ENCODE assay signal across 8 mouse cellular contexts in genomic region chr5:135724536-135725322, GRCm38 (mm10). TPM values are rescaled to one million over a fixed set of nuclear protein-coding genes. Genes with fewer than 3 reads are reported as not detected.
A peak's percentile ranks its signal among the peaks of the same experiment; 100 is the strongest.
DNase-seq lines count a peak whose midpoint lies in the region; ATAC-seq and TF ChIP-seq lines count a peak whose summit lies in the region.

No protein-coding gene starts in this region.

- TF ChIP-seq CTCF in forebrain, postnatal 0 days (IDR thresholded peaks at IDR 0.05; ENCODE audit: low read depth): no peak

- H3K27ac ChIP-seq in forebrain, postnatal 0 days (ENCODE audit: low read depth, low read length): peak overlapping the region; percentile 86

- ATAC-seq in forebrain, postnatal 0 days: peak; percentile 85

- H3K4me2 ChIP-seq in forebrain, postnatal 0 days (ENCODE audit: low read depth): peak overlapping the region; percentile 40

- H3K4me1 ChIP-seq in forebrain, postnatal 0 days (ENCODE audit: insufficient read depth): peaks cover 25% of the 10 kb centered on the region

- 5% methylated on average over 9 of the region's 9 CpGs for WGBS in forebrain, postnatal 0 days

- peak; percentile 60 for DNase-seq in adrenal gland, postnatal 14 days
- no peak for DNase-seq in adrenal gland, adult 2 months
- peak; percentile 93 for DNase-seq in MN1 (ENCODE audit: low spot score)
- DNase-seq in forebrain, postnatal 0 days: peak; percentile 67
- peak; percentile 72 for DNase-seq in mesoderm, embryonic 11.5 days (ENCODE audit: low read depth, low spot score)
- no peak for DNase-seq in thymus, adult 18-20 months
- no peak for DNase-seq in cerebellum, adult 11-12 months
- no peak for DNase-seq in right cerebral cortex, postnatal 4 days

- H3K36me3 ChIP-seq in forebrain, postnatal 0 days (ENCODE audit: insufficient read depth): peaks cover 5% of the 10 kb centered on the region

- peak overlapping the region; percentile 44 for H3K9ac ChIP-seq in forebrain, postnatal 0 days

- no peaks in the 10 kb centered on the region for H3K27me3 ChIP-seq in forebrain, postnatal 0 days (ENCODE audit: insufficient read depth, low read length)

- no peaks in the 10 kb centered on the region for H3K9me3 ChIP-seq in forebrain, postnatal 0 days (ENCODE audit: low read length)

- H3K4me3 ChIP-seq in forebrain, postnatal 0 days (ENCODE audit: low read depth, low read length): no peak overlapping the region

RNA-seq across cellular contexts. Expression of gene Tmem120a, which starts 19.5 kb away (rescaled TPM):
- 26.8 and 45.4 TPM in 2 replicates for total RNA-seq in adrenal gland, postnatal 14 days (2021)
- 10 to 100 TPM; 40.8 to 80.5 TPM for total RNA-seq in adrenal gland, adult 2 months (2021)
- 60.0 and 87.2 TPM in 2 replicates for polyA plus RNA-seq in adrenal gland, adult 2 months (2012; rRNA removed)
- total RNA-seq in forebrain, postnatal 0 days (2014; rRNA removed): 42.7 and 49.1 TPM in 2 replicates
- polyA plus RNA-seq in forebrain, postnatal 0 days (2015; fragmentation: Nextera tagmentation; extraction: Ambion mirVana): 111 and 126 TPM in 2 replicates

RNA-seq across cellular contexts. Expression of gene Styxl1, which starts 53.5 kb away (rescaled TPM):
- 0.30 and 0.37 TPM in 2 replicates for total RNA-seq in adrenal gland, postnatal 14 days (2021)
- under 1 TPM; 0.32 to 0.52 TPM for total RNA-seq in adrenal gland, adult 2 months (2021)
- 0.29 and 0.48 TPM in 2 replicates for polyA plus RNA-seq in adrenal gland, adult 2 months (2012; rRNA removed)
- total RNA-seq in forebrain, postnatal 0 days (2014; rRNA removed): 0.29 and 0.54 TPM in 2 replicates
- polyA plus RNA-seq in forebrain, postnatal 0 days (2015; fragmentation: Nextera tagmentation; extraction: Ambion mirVana): 0.25 and 1.0 TPM in 2 replicates

RNA-seq across cellular contexts. Expression of gene Mdh2, which starts 53.6 kb away (rescaled TPM):
- total RNA-seq in adrenal gland, postnatal 14 days (2021): 957 and 984 TPM in 2 replicates
- total RNA-seq in adrenal gland, adult 2 months (2021): 100 to 1,000 TPM; 593 to 606 TPM
- 1,232 and 1,278 TPM in 2 replicates for polyA plus RNA-seq in adrenal gland, adult 2 months (2012; rRNA removed)
- total RNA-seq in forebrain, postnatal 0 days (2014; rRNA removed): 115 and 132 TPM in 2 replicates
- polyA plus RNA-seq in forebrain, postnatal 0 days (2015; fragmentation: Nextera tagmentation; extraction: Ambion mirVana): 663 and 665 TPM in 2 replicates

RNA-seq across cellular contexts. Expression of gene Por, which starts 54.9 kb away (rescaled TPM):
- total RNA-seq in adrenal gland, postnatal 14 days (2021): 190 and 216 TPM in 2 replicates
- total RNA-seq in adrenal gland, adult 2 months (2021): 100 to 1,000 TPM; 265 to 364 TPM
- polyA plus RNA-seq in adrenal gland, adult 2 months (2012; rRNA removed): 371 and 563 TPM in 2 replicates
- total RNA-seq in forebrain, postnatal 0 days (2014; rRNA removed): 78.5 and 89.5 TPM in 2 replicates
- polyA plus RNA-seq in forebrain, postnatal 0 days (2015; fragmentation: Nextera tagmentation; extraction: Ambion mirVana): 76.7 and 96.1 TPM in 2 replicates

Comparison
In these comparisons a context has a peak if more than half of its experiments do, and no peak if none do; other contexts are left out.
1. DNase-seq: peak in adrenal gland, postnatal 14 days (single experiment), MN1 (single experiment), forebrain, postnatal 0 days (single experiment) and mesoderm, embryonic 11.5 days (single experiment); none in adrenal gland, adult 2 months (single experiment), thymus, adult 18-20 months (0 of 2), cerebellum, adult 11-12 months (single experiment) and right cerebral cortex, postnatal 4 days (single experiment).